Mouse (Mus musculus): ENCODE results near the gene Mipol1. TPM values are rescaled to one million over a fixed set of nuclear protein-coding genes. Genes with fewer than 3 reads are reported as not detected.
"Not testable (repeated sequence)": the region's sequence is repeated elsewhere in the genome, so short reads cannot be mapped to it uniquely, and the experiment has no call there.

Gene Mipol1
- polyA plus RNA-seq, 1 experiment from 2014 or later: 5.0 TPM

- Histone ChIP-seq H3K9me3 (ENCODE audit: control insufficient read depth, low read length) (no peaks in the 10 kb centered on the region), H3K36me3 (ENCODE audit: control insufficient read depth, insufficient read depth, low read length) (no peaks in the 10 kb centered on the region), H3K4me3 (replicated peaks; ENCODE audit: low read depth, low read length) (peak within 1 kb of the TSS; percentile 46), H3K4me2 (ENCODE audit: low read length) (peak within 1 kb of the TSS; percentile 85), H3K9ac (replicated peaks; ENCODE audit: low read length) (peak within 1 kb of the TSS; percentile 39), H3K4me1 (ENCODE audit: control insufficient read depth, insufficient read depth, low read length) (peaks cover 5% of the 10 kb centered on the region; the same call in 1 of the 2 replicates), H3K27ac (replicated peaks; ENCODE audit: low read depth, low read length) (no peak within 1 kb of the TSS), H3K27me3 (ENCODE audit: control insufficient read depth, insufficient read depth, low read length) (peaks cover 15% of the 10 kb centered on the region)
- 47% methylated on average over 10 of the region's 10 CpGs for WGBS
- ATAC-seq (ENCODE audit: low FRiP score, low TSS enrichment): no peak
- DNase-seq: no peak
These were observed 32.7 kb upstream of the Mipol1 start, which contains the start of gene Slc25a21 for GRCm38 (mm10) chr12:57197363-57198026. TSS of gene Slc25a21 (minus strand) at chr12:57197472.

- Histone ChIP-seq H3K9ac (replicated peaks; ENCODE audit: low read length) (no peak overlapping the region), H3K4me3 (replicated peaks; ENCODE audit: low read depth, low read length) (no peak overlapping the region), H3K27me3 (ENCODE audit: control insufficient read depth, insufficient read depth, low read length) (peaks cover 15% of the 10 kb centered on the region), H3K4me1 (ENCODE audit: control insufficient read depth, insufficient read depth, low read length) (peaks cover 5% of the 10 kb centered on the region; the same call in 1 of the 2 replicates), H3K9me3 (ENCODE audit: control insufficient read depth, low read length) (no peaks in the 10 kb centered on the region), H3K4me2 (ENCODE audit: low read length) (no peak overlapping the region), H3K36me3 (ENCODE audit: control insufficient read depth, insufficient read depth, low read length) (no peaks in the 10 kb centered on the region), H3K27ac (replicated peaks; ENCODE audit: low read depth, low read length) (no peak overlapping the region)
- DNase-seq (no peak), ATAC-seq (ENCODE audit: low FRiP score, low TSS enrichment) (0 out of 2 replicates have a peak, but pooled peaks have one; percentile 12)
These were observed 32.0 kb upstream of the Mipol1 start for GRCm38 (mm10) chr12:57198269-57198668.

- Histone ChIP-seq H3K27me3 (ENCODE audit: control insufficient read depth, insufficient read depth, low read length) (peaks cover 15% of the 10 kb centered on the region), H3K9ac (replicated peaks; ENCODE audit: low read length) (no peak overlapping the region), H3K4me3 (replicated peaks; ENCODE audit: low read depth, low read length) (no peak overlapping the region), H3K4me1 (ENCODE audit: control insufficient read depth, insufficient read depth, low read length) (peaks cover 5% of the 10 kb centered on the region; the same call in 1 of the 2 replicates), H3K36me3 (ENCODE audit: control insufficient read depth, insufficient read depth, low read length) (no peaks in the 10 kb centered on the region), H3K4me2 (ENCODE audit: low read length) (no peak overlapping the region), H3K27ac (replicated peaks; ENCODE audit: low read depth, low read length) (no peak overlapping the region), H3K9me3 (ENCODE audit: control insufficient read depth, low read length) (no peaks in the 10 kb centered on the region)
- WGBS: 96% methylated on average over 2 of the region's 2 CpGs
- DNase-seq (no peak), ATAC-seq (ENCODE audit: low FRiP score, low TSS enrichment) (no peak)
These were observed 30.8 kb upstream of the Mipol1 start for GRCm38 (mm10) chr12:57199427-57199826.

- Histone ChIP-seq H3K4me1 (ENCODE audit: control insufficient read depth, insufficient read depth, low read length) (no peaks in the 10 kb centered on the region), H3K27ac (replicated peaks; ENCODE audit: low read depth, low read length) (no peak overlapping the region), H3K36me3 (ENCODE audit: control insufficient read depth, insufficient read depth, low read length) (no peaks in the 10 kb centered on the region), H3K4me3 (replicated peaks; ENCODE audit: low read depth, low read length) (no peak overlapping the region), H3K9me3 (ENCODE audit: control insufficient read depth, low read length) (no peaks in the 10 kb centered on the region), H3K27me3 (ENCODE audit: control insufficient read depth, insufficient read depth, low read length) (peaks cover 8% of the 10 kb centered on the region), H3K9ac (replicated peaks; ENCODE audit: low read length) (no peak overlapping the region), H3K4me2 (ENCODE audit: low read length) (no peak overlapping the region)
- no peak for DNase-seq
- 96% methylated on average over 3 of the region's 3 CpGs for WGBS
- no peak for ATAC-seq (ENCODE audit: low FRiP score, low TSS enrichment)
These were observed 28.3 kb upstream of the Mipol1 start for GRCm38 (mm10) chr12:57201901-57202300.

GRCm38 (mm10) chr12:57204276-57204851 is 25.9 kb upstream of the Mipol1 start:
- Histone ChIP-seq H3K36me3 (ENCODE audit: control insufficient read depth, insufficient read depth, low read length) (no peaks in the 10 kb centered on the region), H3K4me2 (ENCODE audit: low read length) (no peak overlapping the region), H3K27me3 (ENCODE audit: control insufficient read depth, insufficient read depth, low read length) (no peaks in the 10 kb centered on the region), H3K9me3 (ENCODE audit: control insufficient read depth, low read length) (no peaks in the 10 kb centered on the region), H3K4me1 (ENCODE audit: control insufficient read depth, insufficient read depth, low read length) (no peaks in the 10 kb centered on the region), H3K9ac (replicated peaks; ENCODE audit: low read length) (no peak overlapping the region), H3K4me3 (replicated peaks; ENCODE audit: low read depth, low read length) (no peak overlapping the region), H3K27ac (replicated peaks; ENCODE audit: low read depth, low read length) (no peak overlapping the region)
- ATAC-seq (ENCODE audit: low FRiP score, low TSS enrichment) (no peak), DNase-seq (no peak)
- WGBS: 82% methylated on average over 4 of the region's 4 CpGs

- ATAC-seq (ENCODE audit: low FRiP score, low TSS enrichment): peak; percentile 69
These were observed 18.6 kb upstream of the Mipol1 start for GRCm38 (mm10) chr12:57211353-57212311.

GRCm38 (mm10) chr12:57212463-57212862 is 17.8 kb upstream of the Mipol1 start:
- H3K36me3 ChIP-seq (ENCODE audit: control insufficient read depth, insufficient read depth, low read length); H3K27ac ChIP-seq (replicated peaks; ENCODE audit: low read depth, low read length); H3K9ac ChIP-seq (replicated peaks; ENCODE audit: low read length); DNase-seq; H3K4me3 ChIP-seq (replicated peaks; ENCODE audit: low read depth, low read length); H3K9me3 ChIP-seq (ENCODE audit: control insufficient read depth, low read length); H3K4me1 ChIP-seq (ENCODE audit: control insufficient read depth, insufficient read depth, low read length); H3K27me3 ChIP-seq (ENCODE audit: control insufficient read depth, insufficient read depth, low read length); H3K4me2 ChIP-seq (ENCODE audit: low read length): not testable (repeated sequence)
- WGBS: 77% methylated on average over 5 of the region's 5 CpGs
- peak; percentile 46; the same call in 1 of the 2 replicates for ATAC-seq (ENCODE audit: low FRiP score, low TSS enrichment)

More at GRCm38 (mm10) chr12:57211353-57212311, 18.6 kb upstream of the Mipol1 start:
- WGBS: 8% methylated on average over 30 of the region's 30 CpGs
- peak; percentile 54 for DNase-seq
- Histone ChIP-seq H3K4me1 (ENCODE audit: control insufficient read depth, insufficient read depth, low read length) (no peaks in the 10 kb centered on the region), H3K9ac (replicated peaks; ENCODE audit: low read length) (peak overlapping the region; percentile 61), H3K4me2 (ENCODE audit: low read length) (peak overlapping the region; percentile 88), H3K9me3 (ENCODE audit: control insufficient read depth, low read length) (no peaks in the 10 kb centered on the region), H3K36me3 (ENCODE audit: control insufficient read depth, insufficient read depth, low read length) (no peaks in the 10 kb centered on the region), H3K27ac (replicated peaks; ENCODE audit: low read depth, low read length) (no peak overlapping the region), H3K27me3 (ENCODE audit: control insufficient read depth, insufficient read depth, low read length) (no peaks in the 10 kb centered on the region), H3K4me3 (replicated peaks; ENCODE audit: low read depth, low read length) (peak overlapping the region; percentile 49)

- 90% methylated on average over 9 of the region's 9 CpGs for WGBS
- no peaks in the 10 kb centered on the region for H3K27me3 ChIP-seq (ENCODE audit: control insufficient read depth, insufficient read depth, low read length)
- DNase-seq: no peak
These were observed 3.8 kb upstream of the Mipol1 start for GRCm38 (mm10) chr12:57226411-57226810.

More at GRCm38 (mm10) chr12:57226411-57226810, 3.8 kb upstream of the Mipol1 start:
- H3K9me3 ChIP-seq (ENCODE audit: control insufficient read depth, low read length): no peaks in the 10 kb centered on the region
- H3K36me3 ChIP-seq (ENCODE audit: control insufficient read depth, insufficient read depth, low read length): no peaks in the 10 kb centered on the region
- H3K4me2 ChIP-seq (ENCODE audit: low read length): no peak overlapping the region
- no peaks in the 10 kb centered on the region for H3K4me1 ChIP-seq (ENCODE audit: control insufficient read depth, insufficient read depth, low read length)
- no peak for ATAC-seq (ENCODE audit: low FRiP score, low TSS enrichment)
- no peak overlapping the region for H3K27ac ChIP-seq (replicated peaks; ENCODE audit: low read depth, low read length)
- no peak overlapping the region for H3K4me3 ChIP-seq (replicated peaks; ENCODE audit: low read depth, low read length)
- no peak overlapping the region for H3K9ac ChIP-seq (replicated peaks; ENCODE audit: low read length)
